Mouse (Mus musculus) heart, adult 2 months (tissue): ENCODE data around the gene Mpp2.

ENCODE experiments used
- CTCF ChIP-seq: fragments of 200-600 bp; IDR thresholded peaks from 2 replicates; pipeline ENCODE4 v1.8.1; 2022; ENCODE audit warnings: antibody characterized with exemption, mild to moderate bottlenecking, moderate library complexity
- EP300 ChIP-seq: fragments of 200-500 bp; IDR thresholded peaks from 2 replicates; pipeline ENCODE4 v1.6.1; 2011; ENCODE audit warnings: low read depth, low read length, control low read depth; ENCODE audit not compliant: insufficient read depth
- POLR2A ChIP-seq: fragments of 200-500 bp; IDR thresholded peaks from 2 replicates; pipeline ENCODE4 v1.6.1; 2011; ENCODE audit warnings: mild to moderate bottlenecking, low read depth, low read length, control low read depth; ENCODE audit not compliant: insufficient read depth

DNA sequence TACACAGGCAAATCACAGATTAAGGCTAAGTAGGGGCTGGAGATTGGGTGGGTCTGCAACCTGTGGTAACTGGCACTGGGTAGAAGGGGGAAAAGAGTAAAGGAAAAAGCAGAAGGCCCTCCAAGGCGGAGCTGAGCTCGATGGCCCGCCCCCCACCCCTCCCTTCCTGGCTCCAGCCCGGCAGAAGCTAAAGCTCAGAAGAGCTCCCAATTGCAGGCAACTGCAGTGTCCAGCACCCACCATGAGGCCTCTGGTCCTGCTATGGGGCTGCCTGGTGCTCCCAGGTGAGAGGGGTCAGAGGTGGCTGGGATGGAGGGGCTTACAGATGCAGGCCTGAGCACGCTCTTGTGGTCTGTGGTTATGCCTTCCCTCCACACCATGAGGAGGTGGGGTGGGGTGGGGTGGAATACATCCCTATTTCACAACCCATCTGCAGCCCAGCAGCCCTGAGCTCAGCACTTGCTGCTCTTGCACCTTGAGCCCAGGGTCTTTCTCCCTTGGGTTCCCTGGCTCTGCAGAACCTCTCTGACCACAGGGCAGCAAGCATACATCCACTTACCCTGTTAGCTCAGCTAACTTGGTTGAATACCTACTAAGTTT is 46.9 kb downstream of the Mpp2 start, which contains the start of gene Cd300lg:
- TF ChIP-seq POLR2A (peak; percentile 94), CTCF (no peak), EP300 (no peak)
